Mouse (Mus musculus): ENCODE results near the gene Ptafr.

Ptafr gene

DNA sequence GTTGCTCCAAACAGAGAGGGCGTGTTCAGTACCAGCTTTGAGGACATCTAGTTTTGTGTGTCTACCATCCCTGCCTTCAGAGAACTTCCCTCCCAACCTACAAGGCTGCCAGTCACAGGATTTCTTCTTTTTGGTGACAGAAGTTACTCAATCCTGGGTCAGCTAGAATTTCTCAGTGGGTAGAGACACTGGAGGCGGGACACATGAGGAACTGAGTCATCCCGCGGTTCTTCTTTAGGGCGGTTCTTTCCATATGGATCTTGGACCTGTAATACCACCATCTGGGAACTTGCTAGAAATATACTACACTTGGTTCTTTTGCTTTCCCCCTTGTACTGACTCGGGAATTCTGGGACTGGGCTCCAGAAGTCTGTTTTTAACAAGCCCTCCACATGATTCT is 54.0 kb downstream of the Ptafr start:
- DNase-seq (ENCODE audit: low spot score in 2 of 2), result no peak

DNA sequence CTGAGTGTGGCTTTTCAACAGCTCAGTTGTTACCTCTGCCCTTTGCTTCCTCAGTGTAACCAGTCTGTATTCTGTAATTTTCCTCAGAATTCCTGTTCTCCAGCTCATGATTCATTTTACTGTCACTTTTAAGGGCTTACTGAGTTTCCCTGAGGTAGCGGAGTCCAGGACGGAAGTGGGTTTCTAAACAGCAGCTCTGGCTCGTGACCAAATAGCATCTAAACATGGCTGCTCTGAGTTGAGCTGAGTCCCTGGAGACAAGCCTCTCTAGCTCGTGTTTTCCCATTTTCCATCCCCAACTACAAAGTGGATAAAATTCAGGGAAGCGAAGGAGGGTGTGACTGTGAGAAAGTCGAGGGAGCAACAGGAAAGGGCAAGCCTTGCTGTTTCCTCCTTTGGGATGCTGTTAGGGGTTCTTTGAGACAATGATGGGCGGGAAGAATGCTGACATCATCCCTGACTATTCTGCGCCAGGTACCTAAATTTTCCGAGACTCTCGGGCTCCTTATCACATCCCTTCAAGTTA is 55.0 kb downstream of the Ptafr start:
- no peak for DNase-seq (ENCODE audit: low spot score in 2 of 2)

DNA sequence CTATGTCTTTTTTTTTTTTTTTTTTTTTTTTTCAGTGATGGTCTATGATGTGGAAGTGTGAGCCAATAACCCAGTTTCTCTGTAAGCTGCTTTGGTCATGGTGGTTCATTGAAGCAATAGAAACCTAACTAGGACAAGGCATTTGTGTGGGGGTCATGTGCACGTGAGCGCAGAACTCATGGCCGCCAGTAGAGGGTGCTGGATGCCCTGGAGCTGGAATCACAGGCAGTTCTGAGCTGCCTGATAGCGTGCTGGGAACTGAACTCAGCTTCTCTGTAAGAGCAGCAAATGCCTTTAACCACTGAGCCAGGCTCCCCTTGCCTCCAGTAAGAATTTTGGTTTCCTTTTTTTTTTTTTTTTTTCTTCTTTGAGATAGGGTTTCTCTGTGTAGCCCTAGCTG is 56.3 kb downstream of the Ptafr start:
- no peak for DNase-seq (ENCODE audit: low spot score in 2 of 2)

DNA sequence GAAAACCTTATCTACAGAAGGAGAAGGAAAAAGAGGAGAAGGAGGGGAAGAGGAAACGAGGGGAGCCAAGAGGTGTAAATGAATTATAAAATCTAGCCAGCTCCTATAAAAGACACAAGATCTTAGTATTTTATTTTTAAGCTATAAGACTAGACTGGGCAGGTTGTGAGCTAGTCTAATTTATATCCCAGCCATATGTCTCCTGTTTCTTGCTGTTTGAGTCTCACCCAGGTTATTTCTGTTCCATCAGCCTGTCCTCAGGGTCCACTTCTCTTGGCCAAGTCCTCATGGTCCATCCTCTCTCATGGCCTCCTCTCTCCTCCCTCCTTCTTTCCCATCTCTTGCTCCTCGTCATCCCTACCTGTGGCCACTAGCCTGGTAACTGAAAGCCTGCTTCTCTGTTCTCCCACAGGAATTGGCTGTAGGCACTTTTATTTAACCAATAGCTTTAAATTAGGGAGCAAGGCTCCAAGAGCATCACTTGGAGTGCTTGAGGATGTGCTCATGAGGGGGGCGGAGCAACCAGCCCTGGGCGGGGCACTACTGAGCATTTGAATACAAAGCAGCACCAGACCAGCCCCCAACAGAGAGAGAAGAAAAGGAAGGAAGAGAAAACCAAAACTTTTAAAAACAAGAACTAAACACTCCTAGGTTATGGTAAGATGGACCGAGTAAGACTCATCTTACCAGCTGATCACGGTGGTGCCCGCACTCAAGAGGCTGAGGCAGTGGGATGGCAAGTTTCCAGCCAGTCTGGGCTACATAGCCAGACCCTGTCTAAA is 57.6 kb downstream of the Ptafr start:
- no peak for DNase-seq (ENCODE audit: low spot score in 2 of 2)

DNA sequence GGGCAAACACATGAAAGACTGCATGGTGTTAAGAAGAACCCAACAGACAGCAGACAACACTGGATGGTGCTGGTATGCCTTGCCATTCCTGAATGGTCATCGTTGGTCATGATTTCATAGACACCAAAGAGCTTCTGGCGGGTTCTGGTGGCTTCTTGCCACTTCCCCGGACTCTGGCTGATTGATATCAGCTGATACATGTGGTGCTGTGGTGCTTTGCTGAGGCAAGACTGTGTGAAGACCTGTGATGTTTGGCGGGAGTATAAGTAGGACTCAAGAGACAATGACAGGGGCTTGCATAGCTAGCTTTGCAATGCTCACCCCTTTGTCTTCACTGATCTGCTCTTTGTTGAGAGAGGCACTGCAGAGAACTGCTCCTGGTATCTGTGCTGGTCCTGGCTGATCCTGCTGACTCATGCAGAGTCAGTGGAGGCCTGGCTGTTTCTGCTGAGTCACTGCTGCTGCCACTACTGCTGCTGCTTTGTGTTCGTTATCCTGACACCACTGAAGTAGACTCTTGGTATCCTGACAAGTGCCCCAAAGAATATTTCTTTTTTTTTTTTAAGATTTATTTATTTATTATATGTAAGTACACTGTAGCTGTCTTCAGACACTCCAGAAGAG is 60.3 kb downstream of the Ptafr start:
- DNase-seq (ENCODE audit: low spot score in 2 of 2), result no peak

DNA sequence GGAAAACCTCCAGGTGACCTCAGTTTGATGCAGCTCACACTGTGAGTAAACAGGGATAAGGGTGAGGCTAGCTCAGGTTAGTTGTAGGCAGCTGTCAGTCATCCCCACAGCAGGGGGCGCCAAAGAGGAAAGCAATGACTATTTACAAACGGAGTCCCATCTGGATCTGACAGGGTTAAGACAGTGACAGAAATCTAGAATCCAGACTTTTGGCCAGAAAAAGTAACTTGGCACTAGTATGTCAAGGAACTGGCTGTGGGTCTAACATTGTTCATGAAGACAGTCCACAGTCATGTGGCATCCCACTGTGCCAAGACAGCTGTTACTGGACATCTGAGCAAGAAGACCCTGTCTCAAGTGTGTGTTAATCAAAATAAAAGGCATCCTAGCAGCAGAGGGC is 65.0 kb downstream of the Ptafr start:
- DNase-seq (ENCODE audit: low spot score in 2 of 2), result no peak

Measured in urinary bladder, postnatal 36 days (tissue).